Mouse (Mus musculus) stomach, embryonic 16.5 days (tissue): ENCODE measurements at regions not wholly inside any gene's neighbourhood (a gene's known extent, or its start where the extent isn't known, plus 50 kb on each side); places are given as distances from the start of the nearest gene placed in this dataset.

Source experiments
- ATAC-seq: fragments of 200-750 bp; cut with Nextera tagmentation; 2 replicates; pipeline ENCODE4 v1.8.0; 2017; ENCODE audit warnings: moderate number of reproducible peaks, moderate TSS enrichment; ENCODE audit not compliant: insufficient read depth, low FRiP score
- H3K27ac ChIP-seq: fragments of 300-500 bp; sonication (generic); 2 replicates; pipeline ENCODE4 v1.5.1; 2014; ENCODE audit warnings: low read length
- H3K27me3 ChIP-seq: fragments of 300-500 bp; sonication (generic); 2 replicates; pipeline ENCODE4 v1.6.1; 2014; ENCODE audit warnings: low read length, control low read depth, mixed read lengths; ENCODE audit not compliant: control insufficient read depth, insufficient read depth
- H3K36me3 ChIP-seq: fragments of 300-500 bp; sonication (generic); 2 replicates; pipeline ENCODE4 v1.6.1; 2014; ENCODE audit warnings: low read length; ENCODE audit not compliant: control insufficient read depth, insufficient read depth
- H3K4me1 ChIP-seq: fragments of 300-500 bp; sonication (generic); 2 replicates; pipeline ENCODE4 v1.6.1; 2014; ENCODE audit warnings: low read length, control low read depth, mixed read lengths; ENCODE audit not compliant: control insufficient read depth, insufficient read depth
- H3K4me2 ChIP-seq: fragments of 300-500 bp; sonication (generic); 2 replicates; pipeline ENCODE4 v1.6.1; 2014; ENCODE audit warnings: low read depth, low read length, mixed read lengths
- H3K4me3 ChIP-seq: fragments of 300-500 bp; sonication (generic); replicated peaks from 2 replicates; pipeline ENCODE4 v1.5.1; 2014; ENCODE audit warnings: mild to moderate bottlenecking, low read length
- H3K9ac ChIP-seq: fragments of 300-500 bp; sonication (generic); 2 replicates; pipeline ENCODE4 v1.6.1; 2014; ENCODE audit warnings: low read length
- H3K9me3 ChIP-seq: fragments of 300-500 bp; sonication (generic); replicated peaks from 2 replicates; pipeline ENCODE4 v1.6.1; 2016; ENCODE audit warnings: low read length, control low read depth; ENCODE audit not compliant: control insufficient read depth
- WGBS: fragments of 180-500 bp; shearing (Covaris S2); extraction: QIAGEN DNeasy Blood & Tissue Kit; methylation state at CpG from one replicate; pipeline ENCODE4 v1.1.7; 2014; 5-methylcytosine and 5-hydroxymethylcytosine counted together

- Histone ChIP-seq H3K4me2 (no peak overlapping the region), H3K9ac (no peak overlapping the region), H3K27me3 (no peaks in the 10 kb centered on the region), H3K36me3 (no peaks in the 10 kb centered on the region), H3K4me1 (no peaks in the 10 kb centered on the region), H3K9me3 (no peaks in the 10 kb centered on the region), H3K4me3 (no peak overlapping the region), H3K27ac (no peak overlapping the region)
- no peak for ATAC-seq
- WGBS = 35% methylated on average over 4 of the region's 4 CpGs
Observed at GRCm38 (mm10) chr13:16574069-16574468, 562.4 kb downstream of the Inhba start.

- Histone ChIP-seq H3K4me1 (no peaks in the 10 kb centered on the region), H3K27ac (no peak overlapping the region), H3K27me3 (no peaks in the 10 kb centered on the region), H3K9me3 (no peaks in the 10 kb centered on the region), H3K9ac (no peak overlapping the region), H3K36me3 (no peaks in the 10 kb centered on the region), H3K4me3 (no peak overlapping the region), H3K4me2 (no peak overlapping the region)
- no peak for ATAC-seq
Observed at GRCm38 (mm10) chr13:16586286-16586685, 574.6 kb downstream of the Inhba start.

DNA sequence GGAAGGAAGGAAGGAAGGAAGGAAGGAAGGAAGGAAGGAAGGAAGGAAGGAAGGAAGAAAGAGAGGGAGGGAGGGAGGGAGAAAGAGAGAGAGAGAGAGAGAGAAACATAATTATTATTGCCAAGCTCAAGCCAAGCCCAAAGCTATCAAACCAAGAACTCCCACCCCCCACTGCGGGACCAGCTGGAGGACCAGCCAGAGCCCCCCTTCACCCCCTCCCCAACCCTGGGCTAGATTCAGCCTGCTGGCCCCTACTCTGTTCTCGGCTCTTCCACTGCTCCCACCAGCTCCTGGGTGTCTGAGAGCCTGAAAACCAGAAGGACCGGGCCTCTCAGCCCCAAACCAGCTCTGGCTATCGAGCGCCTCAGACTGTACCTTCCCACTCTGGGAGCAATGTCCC lies 608.1 kb downstream of the Inhba start:
- Histone ChIP-seq H3K4me2 (no peak overlapping the region), H3K27ac (no peak overlapping the region), H3K4me1 (no peaks in the 10 kb centered on the region), H3K9ac (no peak overlapping the region), H3K4me3 (no peak overlapping the region), H3K9me3 (no peaks in the 10 kb centered on the region), H3K27me3 (no peaks in the 10 kb centered on the region), H3K36me3 (no peaks in the 10 kb centered on the region)
- no peak for ATAC-seq
- WGBS = 96% methylated on average over 5 of the region's 5 CpGs

DNA sequence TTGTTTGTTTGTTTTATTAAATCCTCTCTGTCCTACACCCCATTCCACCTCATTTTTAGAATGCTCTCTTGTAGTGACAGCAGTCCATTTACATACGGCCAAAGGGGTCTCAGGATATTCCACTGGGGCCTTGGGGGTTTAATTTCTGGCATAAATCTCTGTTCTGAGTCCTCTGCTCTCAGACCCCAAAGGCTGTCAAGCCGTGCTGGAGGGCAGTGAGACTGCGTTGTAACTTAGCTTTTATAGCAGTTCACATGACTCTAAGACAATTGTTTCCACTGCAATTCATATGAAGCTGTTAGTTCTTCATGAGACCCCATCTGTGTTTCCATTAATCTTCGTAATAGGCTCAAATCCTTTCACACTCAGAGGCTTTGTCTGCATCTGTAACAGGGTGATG lies 614.9 kb downstream of the Inhba start:
- H3K4me3 ChIP-seq = no peak overlapping the region
- no peak overlapping the region for H3K9ac ChIP-seq
- H3K36me3 ChIP-seq = no peaks in the 10 kb centered on the region
- no peak for ATAC-seq
- 59% methylated on average over 4 of the region's 4 CpGs for WGBS
- no peaks in the 10 kb centered on the region for H3K4me1 ChIP-seq
- H3K9me3 ChIP-seq = no peaks in the 10 kb centered on the region
- no peaks in the 10 kb centered on the region for H3K27me3 ChIP-seq
- H3K4me2 ChIP-seq = no peak overlapping the region
- H3K27ac ChIP-seq = no peak overlapping the region

DNA sequence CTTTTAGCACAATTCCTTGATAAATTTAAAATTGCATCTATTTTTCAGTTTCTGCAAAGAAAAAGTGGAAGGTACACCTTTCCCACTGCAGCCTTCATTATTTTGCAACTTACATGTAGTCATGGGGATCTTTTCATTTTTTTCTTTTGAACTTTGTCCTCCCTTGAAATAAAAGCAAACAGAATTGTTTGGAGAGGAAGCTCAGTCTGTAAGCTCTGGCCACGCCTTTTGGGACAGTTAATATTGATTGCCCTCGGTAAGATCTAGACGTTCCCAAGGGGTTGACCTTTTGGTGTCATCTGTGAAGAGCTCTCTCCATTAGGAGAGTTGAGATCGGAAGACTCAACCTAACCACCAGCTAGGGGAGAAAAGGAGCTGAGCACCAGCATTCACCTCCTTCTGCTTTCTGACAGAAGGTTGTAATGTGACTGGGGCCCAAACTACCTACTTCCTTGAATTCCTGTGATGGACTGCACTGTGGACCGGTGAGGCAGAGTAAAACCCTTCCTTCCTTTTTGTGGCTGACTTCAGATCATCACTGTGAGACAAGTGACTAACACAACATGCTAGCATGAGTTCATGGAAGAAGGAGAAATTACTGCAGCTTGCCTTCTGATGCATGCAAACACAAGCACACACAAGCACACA lies 621.9 kb downstream of the Inhba start:
- H3K4me3 ChIP-seq = no peak overlapping the region
- H3K9ac ChIP-seq = no peak overlapping the region
- H3K36me3 ChIP-seq = no peaks in the 10 kb centered on the region
- no peaks in the 10 kb centered on the region for H3K4me1 ChIP-seq
- H3K9me3 ChIP-seq = no peaks in the 10 kb centered on the region
- ATAC-seq = no peak
- no peaks in the 10 kb centered on the region for H3K27me3 ChIP-seq
- no peak overlapping the region for H3K27ac ChIP-seq
- no peak overlapping the region for H3K4me2 ChIP-seq
- 32% methylated on average over 5 of the region's 5 CpGs for WGBS

DNA sequence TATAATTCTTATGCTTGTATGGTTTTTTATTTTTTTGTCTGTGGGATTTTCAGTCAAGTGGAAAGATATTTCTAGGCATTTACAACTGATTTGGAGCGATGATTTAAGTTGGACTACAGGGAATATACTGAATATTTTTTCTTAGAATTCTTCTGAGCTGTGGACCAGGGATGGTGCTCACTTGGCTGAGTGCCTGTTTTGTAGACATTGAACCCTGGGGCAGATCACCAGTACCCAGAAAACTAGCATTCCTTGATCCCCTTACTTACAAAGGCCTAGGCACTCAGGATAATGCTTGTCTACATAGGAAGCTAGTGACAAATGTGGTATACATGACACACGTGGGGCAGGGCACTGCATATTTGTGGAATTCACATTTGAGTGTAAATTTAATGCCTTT lies 624.6 kb downstream of the Inhba start:
- 70% methylated on average over 2 of the region's 2 CpGs for WGBS
- H3K27ac ChIP-seq = no peak overlapping the region
- no peaks in the 10 kb centered on the region for H3K27me3 ChIP-seq
- H3K4me2 ChIP-seq = no peak overlapping the region
- no peak overlapping the region for H3K9ac ChIP-seq
- ATAC-seq = no peak
- no peak overlapping the region for H3K4me3 ChIP-seq
- no peaks in the 10 kb centered on the region for H3K36me3 ChIP-seq
- H3K9me3 ChIP-seq = no peaks in the 10 kb centered on the region
- no peaks in the 10 kb centered on the region for H3K4me1 ChIP-seq

DNA sequence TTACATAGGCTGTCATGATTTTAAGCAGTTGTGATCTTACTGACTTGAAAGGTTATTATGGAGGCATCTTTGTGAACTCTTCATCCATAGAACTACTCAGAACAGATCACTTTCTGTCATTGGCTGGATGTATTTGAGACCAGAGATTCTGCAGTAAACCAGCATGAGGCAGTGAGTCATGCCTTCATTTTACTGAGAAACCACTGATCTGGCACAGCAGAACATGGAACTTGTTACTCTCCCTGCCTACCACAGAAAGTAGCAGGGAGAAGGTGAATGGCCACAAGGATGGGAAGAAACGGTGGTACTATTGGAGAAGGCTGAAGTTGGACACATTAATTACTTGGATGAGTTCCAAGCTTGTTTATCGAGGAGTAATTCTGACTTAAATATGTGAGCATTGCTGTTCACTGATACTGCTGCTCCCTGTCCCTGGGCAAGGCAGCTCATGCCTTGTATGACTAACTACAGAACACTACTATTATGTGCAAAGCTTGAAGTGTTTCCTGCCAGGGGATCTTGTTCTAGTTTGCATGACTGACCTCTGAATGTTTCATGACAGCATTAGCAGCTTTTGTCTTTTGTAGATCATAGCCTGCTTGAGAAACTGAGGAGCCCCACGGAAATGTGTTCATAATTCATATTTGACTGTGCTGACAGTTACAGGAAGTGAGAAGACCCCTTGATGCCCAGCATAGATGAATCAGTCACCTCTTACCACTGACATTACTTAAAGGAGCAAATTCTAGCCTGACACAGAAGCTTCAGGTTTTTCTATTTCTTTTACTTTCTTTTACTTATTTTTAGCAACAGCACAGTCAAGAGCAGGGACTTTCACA lies 630.2 kb downstream of the Inhba start:
- Histone ChIP-seq H3K36me3 (no peaks in the 10 kb centered on the region), H3K27me3 (no peaks in the 10 kb centered on the region), H3K4me1 (no peaks in the 10 kb centered on the region), H3K9me3 (no peaks in the 10 kb centered on the region), H3K27ac (no peak overlapping the region), H3K9ac (no peak overlapping the region), H3K4me2 (no peak overlapping the region), H3K4me3 (no peak overlapping the region)
- ATAC-seq = no peak
- 54% methylated on average over 3 of the region's 3 CpGs for WGBS

DNA sequence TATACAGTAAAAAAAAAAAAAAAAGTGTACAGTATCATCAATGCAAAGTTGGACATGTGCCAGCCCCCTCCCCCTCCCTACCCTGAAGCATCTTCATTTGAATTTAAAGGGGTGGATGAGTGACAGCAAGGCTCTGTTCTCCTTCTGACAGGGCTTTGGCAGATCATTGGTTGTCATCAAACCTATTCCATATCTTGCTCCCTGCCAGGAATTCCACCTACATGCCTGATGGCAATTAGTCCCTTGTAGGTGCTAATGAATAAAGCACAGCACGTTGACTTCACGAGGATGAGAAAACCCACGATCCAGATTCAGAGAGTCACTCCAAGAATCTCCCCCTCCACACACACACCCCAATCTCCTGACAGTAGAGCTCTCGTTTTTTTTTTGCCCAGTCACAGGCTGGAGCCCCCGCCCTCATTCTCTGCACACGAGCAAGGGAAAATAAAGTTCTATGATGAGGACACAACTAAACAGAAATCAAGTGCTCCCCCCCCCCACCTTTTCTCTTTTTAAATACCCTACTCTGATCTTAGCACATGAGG lies 630.9 kb downstream of the Inhba start:
- Histone ChIP-seq H3K27ac (no peak overlapping the region), H3K4me3 (no peak overlapping the region), H3K4me2 (no peak overlapping the region), H3K4me1 (no peaks in the 10 kb centered on the region), H3K36me3 (no peaks in the 10 kb centered on the region), H3K9ac (no peak overlapping the region), H3K27me3 (no peaks in the 10 kb centered on the region), H3K9me3 (no peaks in the 10 kb centered on the region)
- 60% methylated on average over 6 of the region's 6 CpGs for WGBS
- no peak for ATAC-seq

- Histone ChIP-seq H3K27me3 (no peaks in the 10 kb centered on the region), H3K9ac (no peak overlapping the region), H3K4me2 (no peak overlapping the region), H3K27ac (no peak overlapping the region), H3K4me3 (no peak overlapping the region), H3K36me3 (no peaks in the 10 kb centered on the region), H3K4me1 (no peaks in the 10 kb centered on the region), H3K9me3 (no peaks in the 10 kb centered on the region)
- 64% methylated on average over 3 of the region's 3 CpGs for WGBS
- no peak for ATAC-seq
Observed at GRCm38 (mm10) chr13:16645311-16645710, 633.7 kb downstream of the Inhba start.
